Mouse (Mus musculus) layer of hippocampus, adult 2 months (tissue): ENCODE data around the gene Fkbp1a. TPM values are rescaled to one million over a fixed set of nuclear protein-coding genes. Genes with fewer than 3 reads are reported as not detected.
A peak's percentile ranks its signal among the peaks of the same experiment; 100 is the strongest.

ENCODE experiments used
- DNase-seq, 2 experiments: peaks; one replicate each; pipeline ENCODE4 v3.0.0; 2022; ENCODE audit warnings: low spot score in 2 of 2
- H3K27ac ChIP-seq: fragments of 200-600 bp; 2 replicates; pipeline ENCODE4 v1.8.1; 2022
- H3K4me3 ChIP-seq: fragments of 200-600 bp; 2 replicates; pipeline ENCODE4 v1.8.1; 2022; ENCODE audit warnings: mild to moderate bottlenecking
- CTCF ChIP-seq: fragments of 200-600 bp; conservative IDR thresholded peaks from 2 replicates; pipeline ENCODE4 v1.8.1; 2022; ENCODE audit warnings: antibody characterized with exemption, mild to moderate bottlenecking, moderate library complexity
- long read RNA-seq, 2 experiments: library from polyadenylated mRNA; stranded (forward); transcript quantifications; one replicate each; pipeline ENCODE4 v2.0.0; 2021; ENCODE audit warnings: borderline mapping rate in 2 of 2
- total RNA-seq, 2 experiments: library from RNA; stranded (reverse); gene quantifications; 2 replicates each; pipeline ENCODE4 v1.2.3; 2021

Fkbp1a gene
- total RNA-seq: 100 to 1,000 TPM; 892 to 923 TPM
- long read RNA-seq, experiment 1, transcript Fkbp1a-201 (5 exons, 1,658 nt): major isoform, 637 of 787 reads
- long read RNA-seq, experiment 1, transcript Fkbp1a-210 (4 exons, 438 nt): minor isoform, 15 of 787 reads
- long read RNA-seq, experiment 1, partial matches to known transcripts: 11 of 787 reads
- long read RNA-seq, experiment 1, other reads (novel, unspliced or antisense): 119 of 787 reads
- long read RNA-seq, experiment 2, transcript Fkbp1a-210 (4 exons, 438 nt): minor isoform, 24 of 1,194 reads
- long read RNA-seq, experiment 2, transcript Fkbp1a-201 (5 exons, 1,658 nt): major isoform, 966 of 1,194 reads
- long read RNA-seq, experiment 2, partial matches to known transcripts: 17 of 1,194 reads
- long read RNA-seq, experiment 2, other reads (novel, unspliced or antisense): 181 of 1,194 reads

GRCm38 (mm10) chr2:151542323-151543062, at the start of gene Fkbp1a:
Gene Fkbp1a (plus strand): TSS chr2:151542483.
- DNase-seq: peak; percentile 96 to 97
- H3K27ac ChIP-seq: peak within 1 kb of the TSS; percentile 95
- TF ChIP-seq CTCF: peak; percentile 36
- H3K4me3 ChIP-seq: peak within 1 kb of the TSS; percentile 93

DNA sequence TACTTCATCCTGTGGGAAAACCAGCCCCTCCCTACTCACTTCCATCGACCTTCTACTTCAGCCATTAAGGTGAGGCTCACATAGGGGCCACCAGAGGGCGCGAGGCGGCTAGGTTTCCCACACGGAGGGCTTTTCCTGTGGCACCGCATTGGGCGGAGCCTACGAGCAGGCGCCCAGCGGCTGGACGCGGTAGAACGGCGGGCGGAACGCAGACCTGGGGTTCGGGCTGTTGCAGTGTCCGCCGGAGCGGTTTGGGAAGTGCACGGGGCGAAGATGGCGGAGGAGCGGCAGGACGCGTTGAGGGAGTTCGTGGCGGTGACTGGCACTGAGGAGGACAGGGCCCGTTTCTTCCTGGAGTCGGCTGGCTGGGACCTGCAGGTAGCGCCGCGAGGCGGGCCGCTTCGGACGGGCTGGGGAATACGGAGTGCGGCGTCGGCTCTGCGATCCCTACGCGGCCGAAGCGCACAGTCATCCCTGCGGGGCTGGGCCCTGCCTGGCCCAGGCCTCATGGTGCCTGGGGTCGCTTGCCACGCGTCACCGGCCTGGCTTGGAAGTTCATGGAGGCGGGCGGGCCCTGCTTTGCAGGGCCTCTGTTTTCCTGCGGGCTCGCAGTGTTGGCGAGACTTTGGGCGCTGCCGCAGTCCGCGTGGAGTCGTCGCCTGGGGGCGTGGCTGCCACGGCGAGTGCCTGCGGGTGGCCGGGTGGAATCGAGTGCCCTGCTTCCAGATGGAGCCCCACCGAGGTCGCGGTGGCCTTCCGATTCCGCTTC, 48.1 kb upstream of the Fkbp1a start, which contains the start of gene Nsfl1c:
Gene Nsfl1c (plus strand): TSS at position 148 of the 769 bp plus-strand sequence.
- peak; percentile 93 to 98 for DNase-seq
- Histone ChIP-seq H3K4me3 (peak within 1 kb of the TSS; percentile 76), H3K27ac (peak within 1 kb of the TSS; percentile 89)
- TF ChIP-seq CTCF: peak; percentile 90

DNA sequence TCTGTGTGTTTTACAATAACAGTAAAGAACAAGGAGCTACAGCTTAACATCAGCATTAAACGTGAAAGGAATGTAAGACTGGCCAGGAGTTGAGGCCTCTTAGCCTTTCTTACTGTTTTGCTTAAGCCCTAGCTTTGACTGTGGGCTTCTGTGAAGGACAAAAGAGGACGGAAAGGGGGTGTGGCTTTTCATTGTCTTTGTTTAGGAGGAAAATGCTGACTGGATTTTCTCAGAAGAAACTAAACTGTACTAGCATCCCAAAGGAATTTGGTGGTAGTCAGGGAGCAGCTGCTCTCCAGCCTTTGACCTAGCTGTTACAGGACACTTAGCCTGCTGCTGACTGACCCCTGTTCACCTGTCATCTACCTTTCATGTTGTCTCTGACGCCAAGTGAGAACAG, 43.9 kb upstream of the Fkbp1a start:
- DNase-seq: no peak
- no peak overlapping the region for H3K4me3 ChIP-seq
- TF ChIP-seq CTCF: no peak
- H3K27ac ChIP-seq: no peak overlapping the region

DNA sequence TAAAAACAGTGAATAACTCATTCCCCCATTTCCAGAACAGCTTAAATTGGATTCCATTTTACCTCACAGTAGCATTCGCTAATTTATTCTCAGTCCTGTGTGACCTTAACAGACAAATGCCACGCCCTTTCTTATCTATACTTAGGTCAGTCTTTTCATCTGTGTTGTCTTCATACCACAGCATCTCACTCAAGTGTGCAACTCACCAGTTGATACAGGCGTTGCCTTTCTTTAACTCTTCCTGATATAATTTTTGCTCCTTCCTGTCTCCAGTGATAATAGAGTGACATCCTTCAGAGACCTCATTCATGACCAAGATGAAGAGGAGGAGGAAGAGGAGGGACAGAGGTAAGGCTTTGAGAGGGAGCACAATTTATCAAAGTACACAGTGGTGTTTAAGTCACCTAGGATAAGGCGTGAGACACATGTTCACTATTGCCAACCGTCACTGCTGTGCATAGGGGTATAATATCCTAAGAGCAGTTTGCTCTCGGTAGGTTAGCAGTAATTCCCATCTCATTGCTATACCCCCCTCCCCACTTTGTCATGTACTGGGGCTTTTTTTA, 41.8 kb upstream of the Fkbp1a start:
- Histone ChIP-seq H3K27ac (no peak overlapping the region), H3K4me3 (no peak overlapping the region)
- no peak for DNase-seq
- no peak for TF ChIP-seq CTCF

- H3K4me3 ChIP-seq: no peak overlapping the region
- TF ChIP-seq CTCF: peak; percentile 48
- no peak overlapping the region for H3K27ac ChIP-seq
- no peak for DNase-seq
Observed at GRCm38 (mm10) chr2:151504226-151504625, 38.1 kb upstream of the Fkbp1a start.

DNA sequence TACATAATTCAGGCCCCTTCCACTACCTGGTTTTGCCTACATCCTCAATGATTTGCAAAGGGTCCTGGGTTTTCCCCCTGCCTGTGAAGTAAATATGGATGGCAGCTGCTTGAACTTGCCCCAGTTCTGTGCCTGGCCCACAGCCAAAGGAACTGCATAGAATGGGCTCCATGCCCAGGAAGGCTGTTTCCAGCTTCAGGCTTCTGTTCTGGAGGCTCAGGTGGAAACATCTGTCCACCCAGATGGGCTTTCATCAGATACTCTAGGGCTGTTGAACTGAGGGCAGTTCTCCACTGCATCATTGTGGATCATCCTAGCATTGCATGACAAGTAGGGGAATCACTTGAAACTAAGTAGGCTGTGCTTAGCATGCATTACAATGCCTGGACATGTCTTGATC, 30.1 kb upstream of the Fkbp1a start:
- no peak overlapping the region for H3K4me3 ChIP-seq
- H3K27ac ChIP-seq: peak overlapping the region; percentile 21; the same call in 1 of the 2 replicates
- TF ChIP-seq CTCF: no peak
- DNase-seq: peak; percentile 20 to 36

GRCm38 (mm10) chr2:151513525-151514285, 28.6 kb upstream of the Fkbp1a start:
- TF ChIP-seq CTCF: peak; percentile 66
- DNase-seq: peak; percentile 32 to 55
- H3K27ac ChIP-seq: peak overlapping the region; percentile 68
- no peak overlapping the region for H3K4me3 ChIP-seq

GRCm38 (mm10) chr2:151519000-151519399, 23.3 kb upstream of the Fkbp1a start:
- no peak overlapping the region for H3K4me3 ChIP-seq
- no peak for DNase-seq
- H3K27ac ChIP-seq: 0 out of 2 replicates have a peak overlapping the region, but pooled peaks have one; percentile 43
- TF ChIP-seq CTCF: peak; percentile 59

- no peak for TF ChIP-seq CTCF
- H3K27ac ChIP-seq: no peak overlapping the region
- no peak for DNase-seq
- H3K4me3 ChIP-seq: no peak overlapping the region
Observed at GRCm38 (mm10) chr2:151524324-151525041, 17.8 kb upstream of the Fkbp1a start.

DNA sequence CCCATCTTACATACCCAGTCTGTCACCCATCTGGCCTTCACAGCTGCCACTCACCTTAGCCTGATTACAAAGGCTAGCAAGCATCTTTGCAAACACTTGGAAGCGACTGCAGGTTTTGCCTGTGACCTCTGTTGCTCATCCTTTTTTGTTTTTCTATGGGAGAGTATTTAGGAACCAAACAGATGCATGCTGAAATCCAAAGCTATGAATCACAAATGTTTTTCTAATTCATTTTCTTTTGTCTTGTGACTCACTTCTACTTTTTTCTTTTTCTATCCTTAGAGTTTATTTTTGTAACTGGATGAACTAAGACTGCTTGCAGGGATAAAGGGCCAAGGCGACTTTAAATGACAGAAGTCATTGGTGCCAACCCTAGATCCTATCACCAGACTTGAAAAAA, 16.8 kb upstream of the Fkbp1a start:
- no peak for DNase-seq
- no peak for TF ChIP-seq CTCF
- no peak overlapping the region for H3K4me3 ChIP-seq
- no peak overlapping the region for H3K27ac ChIP-seq

DNA sequence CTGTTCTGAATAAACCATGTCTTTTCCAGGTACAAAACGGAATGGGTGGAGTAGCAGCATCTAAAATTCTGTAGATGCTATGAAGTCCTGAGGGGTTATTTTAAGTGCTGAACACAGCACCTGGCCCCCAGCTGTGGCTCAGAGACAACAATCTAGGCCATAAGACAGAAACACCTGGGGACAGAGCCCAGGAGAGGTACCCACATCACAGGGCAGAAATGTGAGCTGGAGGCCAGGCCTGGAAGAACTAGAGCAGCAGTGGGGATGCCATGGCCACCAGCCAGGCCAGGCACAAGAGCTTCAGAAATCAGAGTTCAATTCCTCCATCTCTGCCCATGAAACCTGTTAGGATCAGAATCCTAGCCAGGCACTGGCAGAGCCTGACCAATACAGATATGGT, 14.2 kb upstream of the Fkbp1a start:
- no peak for DNase-seq
- no peak for TF ChIP-seq CTCF
- H3K4me3 ChIP-seq: no peak overlapping the region
- H3K27ac ChIP-seq: no peak overlapping the region

GRCm38 (mm10) chr2:151529169-151529568, 13.1 kb upstream of the Fkbp1a start:
- H3K4me3 ChIP-seq: no peak overlapping the region
- DNase-seq: no peak
- no peak for TF ChIP-seq CTCF
- no peak overlapping the region for H3K27ac ChIP-seq
